Mouse (Mus musculus) brain, embryonic 14.5 days (tissue): Measurements from ENCODE around the gene Pphln1.

ENCODE experiments used
- CTCF ChIP-seq: fragments of 200-500 bp; IDR thresholded peaks from 2 replicates; pipeline ENCODE4 v1.5.1; 2012; ENCODE audit warnings: inconsistent platforms, mild to moderate bottlenecking, moderate library complexity, borderline replicate concordance; ENCODE audit not compliant: insufficient read depth, insufficient read length; ENCODE audit errors: extremely low read depth
- POLR2A ChIP-seq: fragments of 200-500 bp; IDR thresholded peaks from 2 replicates; pipeline ENCODE4 v1.6.1; 2012; ENCODE audit warnings: mild to moderate bottlenecking, inconsistent platforms, borderline replicate concordance; ENCODE audit not compliant: poor library complexity, insufficient read depth, insufficient read length, severe bottlenecking; ENCODE audit errors: extremely low read depth

GRCm38 (mm10) chr15:93365561-93365960 lies 32.6 kb upstream of the Pphln1 start:
- TF ChIP-seq CTCF: no peak
- no peak for TF ChIP-seq POLR2A
